Mouse (Mus musculus) heart, embryonic 13.5 days (tissue): ENCODE measurements around the gene Camsap3. TPM values are rescaled to one million over a fixed set of nuclear protein-coding genes. Genes with fewer than 3 reads are reported as not detected.

ENCODE experiments used
- polyA plus RNA-seq: library from polyadenylated mRNA; unstranded; fragments of >200 nt; fragmentation: Nextera tagmentation; extraction: Ambion mirVana; gene quantifications from 2 replicates; pipeline ENCODE4 v1.2.1, GENCODE M21; 2015

Gene Camsap3
- polyA plus RNA-seq, 1 experiment from 2014 or later, result 1.9 TPM

Other genes with a start within 250 kb of the Camsap3 start
- 0.14 TPM in 1 of 2 replicates, not detected in the other for gene A430078G23Rik, start 233.9 kb upstream of the Camsap3 start, polyA plus RNA-seq
- 4.9 and 5.4 TPM in 2 replicates for gene Arhgef18, start 194.3 kb upstream of the Camsap3 start, polyA plus RNA-seq
- 4.9 and 7.2 TPM in 2 replicates for gene Pex11g, start 119.6 kb upstream of the Camsap3 start, polyA plus RNA-seq
- not detected in 2 replicates for gene Tex45, start 116.4 kb upstream of the Camsap3 start, polyA plus RNA-seq
- gene Zfp358, start 94.2 kb upstream of the Camsap3 start, polyA plus RNA-seq, result 30.7 and 32.0 TPM in 2 replicates
- gene Mcoln1, start 86.8 kb upstream of the Camsap3 start, polyA plus RNA-seq, result 46.1 and 46.7 TPM in 2 replicates
- gene Pnpla6, start 71.9 kb upstream of the Camsap3 start, polyA plus RNA-seq, result 16.6 and 18.0 TPM in 2 replicates
- 5.5 and 7.2 TPM in 2 replicates for gene C330021F23Rik, start 19.3 kb upstream of the Camsap3 start, polyA plus RNA-seq
- gene Xab2, start 34.0 kb downstream of the Camsap3 start, polyA plus RNA-seq, result 32.8 TPM in 2 replicates
- gene Pet100, start 34.3 kb downstream of the Camsap3 start, polyA plus RNA-seq, result 97.0 and 108 TPM in 2 replicates
- 0.11 TPM in 1 of 2 replicates, not detected in the other for gene Pcp2, start 38.3 kb downstream of the Camsap3 start, polyA plus RNA-seq
- gene Stxbp2, start 43.7 kb downstream of the Camsap3 start, polyA plus RNA-seq, result 45.6 and 51.8 TPM in 2 replicates
- not detected in 2 replicates for gene Retn, start 68.5 kb downstream of the Camsap3 start, polyA plus RNA-seq
- 0.42 TPM in 1 of 2 replicates, not detected in the other for gene Mcemp1, start 78.5 kb downstream of the Camsap3 start, polyA plus RNA-seq
- gene Fcor, start 85.1 kb downstream of the Camsap3 start, polyA plus RNA-seq, result 9.0 and 9.7 TPM in 2 replicates
- 31.8 and 36.9 TPM in 2 replicates for gene Trappc5, start 89.0 kb downstream of the Camsap3 start, polyA plus RNA-seq
- 0.19 and 0.21 TPM in 2 replicates for gene Fcer2a, start 106.9 kb downstream of the Camsap3 start, polyA plus RNA-seq
- gene Clec4g, start 133.4 kb downstream of the Camsap3 start, polyA plus RNA-seq, result 3.7 and 5.9 TPM in 2 replicates
- gene Cd209a, start 161.7 kb downstream of the Camsap3 start, polyA plus RNA-seq, result not detected in 2 replicates